Mouse (Mus musculus): ENCODE measurements at regions not wholly inside any gene's neighbourhood (a gene's known extent, or its start where the extent isn't known, plus 50 kb on each side); places are given as distances from the start of the nearest gene placed in this dataset.

GRCm38 (mm10) chrX:52668679-52669078 lies 54.9 kb upstream of the Gpc3 start:
- no peak for DNase-seq (ENCODE audit: low spot score)

- peak; percentile 58 for DNase-seq (ENCODE audit: low spot score)
Observed at GRCm38 (mm10) chrX:52679045-52679444, 65.3 kb upstream of the Gpc3 start.

GRCm38 (mm10) chrX:52694392-52694791 lies 80.6 kb upstream of the Gpc3 start:
- DNase-seq (ENCODE audit: low spot score) = peak; percentile 13

- DNase-seq (ENCODE audit: low spot score) = no peak
Observed at GRCm38 (mm10) chrX:52699615-52700014, 85.9 kb upstream of the Gpc3 start.

GRCm38 (mm10) chrX:52717495-52717894 lies 73.5 kb upstream of the Ccdc160 start:
- peak; percentile 39 for DNase-seq (ENCODE audit: low spot score)

- no peak for DNase-seq (ENCODE audit: low spot score)
Observed at GRCm38 (mm10) chrX:52738116-52738515, 52.9 kb upstream of the Ccdc160 start.
